Mouse (Mus musculus): ENCODE measurements at regions not wholly inside any gene's neighbourhood (a gene's known extent, or its start where the extent isn't known, plus 50 kb on each side); places are given as distances from the start of the nearest gene placed in this dataset.

DNA sequence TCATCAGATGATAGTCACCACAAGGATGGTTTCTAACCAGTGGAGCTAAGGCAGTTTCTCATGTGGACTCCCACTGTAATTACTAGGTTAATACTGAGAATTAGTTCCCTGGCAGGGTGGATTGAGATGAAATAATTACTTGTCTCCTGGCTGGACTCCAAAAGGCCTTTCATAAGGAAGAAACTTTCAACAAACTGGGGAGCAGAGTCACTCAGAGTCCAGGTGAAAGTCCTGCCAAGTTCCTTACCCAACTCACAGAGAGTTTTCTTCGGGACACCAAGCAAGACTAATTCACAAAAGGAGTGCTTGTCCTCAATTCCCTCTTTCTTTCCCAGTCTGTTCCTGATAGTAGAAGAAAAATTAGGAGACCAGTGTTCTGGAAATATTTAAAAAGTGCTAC is 330.9 kb downstream of the Bmper start:
- TF ChIP-seq USF1 (IDR thresholded peaks at IDR 0.05; ENCODE audit: low read depth, low read length) (no peak), POLR2A (IDR thresholded peaks at IDR 0.05; ENCODE audit: low read depth, low read length) (no peak), SMC3 (IDR thresholded peaks at IDR 0.05; ENCODE audit: low read depth, low read length) (no peak), TCF12 (IDR thresholded peaks at IDR 0.05; ENCODE audit: low read depth, low read length) (no peak), EP300 (IDR thresholded peaks at IDR 0.05; ENCODE audit: low read length) (no peak), MYC (IDR thresholded peaks at IDR 0.05; ENCODE audit: low read depth, low read length) (no peak), CTCF (conservative IDR thresholded peaks at IDR 0.05 in 1 of 2, IDR thresholded peaks at IDR 0.05 in 1 of 2; ENCODE audit: low read depth in 2 of 2, low read length in 2 of 2) (no peak), POLR2AphosphoS2 (IDR thresholded peaks at IDR 0.05; ENCODE audit: low read depth, low read length) (no peak)

Measured in CH12.LX (cell line).